Mouse (Mus musculus) olfactory bulb, adult 2 months (tissue): ENCODE data around the gene AC109138.7.

ENCODE experiments used
- CTCF ChIP-seq: fragments of 200-500 bp; IDR thresholded peaks from 2 replicates; pipeline ENCODE4 v1.5.1; 2012; ENCODE audit warnings: low read depth, mild to moderate bottlenecking, low read length, moderate library complexity; ENCODE audit not compliant: insufficient read depth
- POLR2A ChIP-seq: fragments of 200-500 bp; IDR thresholded peaks from 2 replicates; pipeline ENCODE4 v1.6.1; 2012; ENCODE audit warnings: mild to moderate bottlenecking, low read depth, low read length, moderate library complexity; ENCODE audit not compliant: insufficient read depth

GRCm38 (mm10) chr19:4216041-4216685, 2.0 kb downstream of the AC109138.7 start:
- TF ChIP-seq CTCF, result no peak
- TF ChIP-seq POLR2A, result no peak
